Mouse (Mus musculus): ENCODE measurements at regions not wholly inside any gene's neighbourhood (a gene's known extent, or its start where the extent isn't known, plus 50 kb on each side); places are given as distances from the start of the nearest gene placed in this dataset.
"Not testable (repeated sequence)": the region's sequence is repeated elsewhere in the genome, so short reads cannot be mapped to it uniquely, and the experiment has no call there.

- H3K9me3 ChIP-seq (ENCODE audit: low read length), result peaks cover 13% of the 10 kb centered on the region
- H3K27me3 ChIP-seq (ENCODE audit: insufficient read depth, low read length), result no peaks in the 10 kb centered on the region
- H3K36me3 ChIP-seq (ENCODE audit: insufficient read depth, low read length), result no peaks in the 10 kb centered on the region
- 0 out of 2 replicates have a peak, but pooled peaks cover 8% of the 10 kb centered on the region for H3K4me1 ChIP-seq (replicated peaks; ENCODE audit: low read depth, low read length)
- H3K4me3 ChIP-seq (replicated peaks; ENCODE audit: low read length), result no peak overlapping the region
- TF ChIP-seq NANOG (IDR thresholded peaks at IDR 0.05; ENCODE audit: borderline replicate concordance, low read length) (no peak), CTCF (conservative IDR thresholded peaks at IDR 0.05; ENCODE audit: low read length) (no peak), POU5F1 (IDR thresholded peaks at IDR 0.05; ENCODE audit: borderline replicate concordance, low read length) (no peak)
These were observed 338.0 kb upstream of the Pkdcc start for GRCm38 (mm10) chr17:82877131-82877530.

GRCm38 (mm10) chr17:82900602-82901001 is 314.5 kb upstream of the Pkdcc start:
- no peak for TF ChIP-seq POU5F1 (IDR thresholded peaks at IDR 0.05; ENCODE audit: borderline replicate concordance, low read length)
- no peak for TF ChIP-seq CTCF (conservative IDR thresholded peaks at IDR 0.05; ENCODE audit: low read length)
- TF ChIP-seq NANOG (IDR thresholded peaks at IDR 0.05; ENCODE audit: borderline replicate concordance, low read length), result no peak
- Histone ChIP-seq H3K4me1 (replicated peaks; ENCODE audit: low read depth, low read length) (no peaks in the 10 kb centered on the region), H3K9me3 (ENCODE audit: low read length) (no peaks in the 10 kb centered on the region), H3K36me3 (ENCODE audit: insufficient read depth, low read length) (no peaks in the 10 kb centered on the region), H3K4me3 (replicated peaks; ENCODE audit: low read length) (no peak overlapping the region), H3K27me3 (ENCODE audit: insufficient read depth, low read length) (no peaks in the 10 kb centered on the region)

- no peaks in the 10 kb centered on the region for H3K4me1 ChIP-seq (replicated peaks; ENCODE audit: low read depth, low read length)
- no peaks in the 10 kb centered on the region for H3K9me3 ChIP-seq (ENCODE audit: low read length)
- H3K27me3 ChIP-seq (ENCODE audit: insufficient read depth, low read length), result no peaks in the 10 kb centered on the region
- TF ChIP-seq POU5F1 (IDR thresholded peaks at IDR 0.05; ENCODE audit: borderline replicate concordance, low read length) (no peak), NANOG (IDR thresholded peaks at IDR 0.05; ENCODE audit: borderline replicate concordance, low read length) (no peak), CTCF (conservative IDR thresholded peaks at IDR 0.05; ENCODE audit: low read length) (no peak)
- no peaks in the 10 kb centered on the region for H3K36me3 ChIP-seq (ENCODE audit: insufficient read depth, low read length)
- H3K4me3 ChIP-seq (replicated peaks; ENCODE audit: low read length), result no peak overlapping the region
These were observed 313.8 kb upstream of the Pkdcc start for GRCm38 (mm10) chr17:82901098-82901891.

- Histone ChIP-seq H3K9me3 (ENCODE audit: low read length) (no peaks in the 10 kb centered on the region), H3K4me1 (replicated peaks; ENCODE audit: low read depth, low read length) (no peaks in the 10 kb centered on the region), H3K4me3 (replicated peaks; ENCODE audit: low read length) (no peak overlapping the region), H3K27me3 (ENCODE audit: insufficient read depth, low read length) (no peaks in the 10 kb centered on the region), H3K36me3 (ENCODE audit: insufficient read depth, low read length) (no peaks in the 10 kb centered on the region)
- TF ChIP-seq POU5F1 (IDR thresholded peaks at IDR 0.05; ENCODE audit: borderline replicate concordance, low read length), result no peak
These were observed 310.1 kb upstream of the Pkdcc start for GRCm38 (mm10) chr17:82904961-82905360.

GRCm38 (mm10) chr17:82905483-82905882 is 309.6 kb upstream of the Pkdcc start:
- Histone ChIP-seq H3K36me3 (ENCODE audit: insufficient read depth, low read length) (no peaks in the 10 kb centered on the region), H3K9me3 (ENCODE audit: low read length) (no peaks in the 10 kb centered on the region), H3K4me1 (replicated peaks; ENCODE audit: low read depth, low read length) (no peaks in the 10 kb centered on the region), H3K27me3 (ENCODE audit: insufficient read depth, low read length) (no peaks in the 10 kb centered on the region), H3K4me3 (replicated peaks; ENCODE audit: low read length) (no peak overlapping the region)
- TF ChIP-seq NANOG (IDR thresholded peaks at IDR 0.05; ENCODE audit: borderline replicate concordance, low read length), result no peak
- no peak for TF ChIP-seq CTCF (conservative IDR thresholded peaks at IDR 0.05; ENCODE audit: low read length)
- no peak for TF ChIP-seq POU5F1 (IDR thresholded peaks at IDR 0.05; ENCODE audit: borderline replicate concordance, low read length)

- Histone ChIP-seq H3K4me1 (replicated peaks; ENCODE audit: low read depth, low read length) (no peaks in the 10 kb centered on the region), H3K27me3 (ENCODE audit: insufficient read depth, low read length) (no peaks in the 10 kb centered on the region), H3K36me3 (ENCODE audit: insufficient read depth, low read length) (no peaks in the 10 kb centered on the region), H3K9me3 (ENCODE audit: low read length) (no peaks in the 10 kb centered on the region), H3K4me3 (replicated peaks; ENCODE audit: low read length) (no peak overlapping the region)
- TF ChIP-seq CTCF (conservative IDR thresholded peaks at IDR 0.05; ENCODE audit: low read length), result no peak
- no peak for TF ChIP-seq NANOG (IDR thresholded peaks at IDR 0.05; ENCODE audit: borderline replicate concordance, low read length)
- no peak for TF ChIP-seq POU5F1 (IDR thresholded peaks at IDR 0.05; ENCODE audit: borderline replicate concordance, low read length)
These were observed 305.9 kb upstream of the Pkdcc start for GRCm38 (mm10) chr17:82909189-82909588.

GRCm38 (mm10) chr17:82922986-82923385 is 292.1 kb upstream of the Pkdcc start:
- not testable (repeated sequence) for H3K36me3 ChIP-seq (ENCODE audit: insufficient read depth, low read length); H3K9me3 ChIP-seq (ENCODE audit: low read length); H3K27me3 ChIP-seq (ENCODE audit: insufficient read depth, low read length); H3K4me3 ChIP-seq (replicated peaks; ENCODE audit: low read length); H3K4me1 ChIP-seq (replicated peaks; ENCODE audit: low read depth, low read length)

- TF ChIP-seq NANOG (IDR thresholded peaks at IDR 0.05; ENCODE audit: borderline replicate concordance, low read length), result no peak
- no peak for TF ChIP-seq POU5F1 (IDR thresholded peaks at IDR 0.05; ENCODE audit: borderline replicate concordance, low read length)
- no peak for TF ChIP-seq CTCF (conservative IDR thresholded peaks at IDR 0.05; ENCODE audit: low read length)
- H3K27me3 ChIP-seq (ENCODE audit: insufficient read depth, low read length), result no peaks in the 10 kb centered on the region
- H3K4me3 ChIP-seq (replicated peaks; ENCODE audit: low read length), result no peak overlapping the region
- H3K36me3 ChIP-seq (ENCODE audit: insufficient read depth, low read length), result no peaks in the 10 kb centered on the region
- no peaks in the 10 kb centered on the region for H3K4me1 ChIP-seq (replicated peaks; ENCODE audit: low read depth, low read length)
- H3K9me3 ChIP-seq (ENCODE audit: low read length), result 0 out of 2 replicates have a peak, but pooled peaks cover 4% of the 10 kb centered on the region
These were observed 289.3 kb upstream of the Pkdcc start for GRCm38 (mm10) chr17:82925751-82926150.

GRCm38 (mm10) chr17:82927681-82928080 is 287.4 kb upstream of the Pkdcc start:
- Histone ChIP-seq H3K4me1 (replicated peaks; ENCODE audit: low read depth, low read length) (no peaks in the 10 kb centered on the region), H3K9me3 (ENCODE audit: low read length) (0 out of 2 replicates have a peak, but pooled peaks cover 4% of the 10 kb centered on the region), H3K27me3 (ENCODE audit: insufficient read depth, low read length) (no peaks in the 10 kb centered on the region), H3K36me3 (ENCODE audit: insufficient read depth, low read length) (no peaks in the 10 kb centered on the region), H3K4me3 (replicated peaks; ENCODE audit: low read length) (no peak overlapping the region)
- TF ChIP-seq NANOG (IDR thresholded peaks at IDR 0.05; ENCODE audit: borderline replicate concordance, low read length) (no peak), CTCF (conservative IDR thresholded peaks at IDR 0.05; ENCODE audit: low read length) (no peak), POU5F1 (IDR thresholded peaks at IDR 0.05; ENCODE audit: borderline replicate concordance, low read length) (no peak)
